Mouse (Mus musculus): Measurements from ENCODE around the gene Psmb11. TPM values are rescaled to one million over a fixed set of nuclear protein-coding genes. Genes with fewer than 3 reads are reported as not detected.

The Psmb11 gene
- polyA plus RNA-seq, 1 experiment from 2014 or later, result 0.04 TPM

- no peaks in the 10 kb centered on the region for H3K27me3 ChIP-seq (replicated peaks; ENCODE audit: insufficient read depth, low read length)
- DNase-seq (ENCODE audit: low spot score), result peak; percentile 54
- peaks cover 18% of the 10 kb centered on the region for H3K4me1 ChIP-seq (ENCODE audit: insufficient read depth, low read depth, low read length)
- H3K4me2 ChIP-seq (replicated peaks; ENCODE audit: low read depth, low read length), result peak overlapping the region; percentile 78
- peak overlapping the region; percentile 53 for H3K4me3 ChIP-seq (ENCODE audit: low read depth, low read length)
- 3% methylated on average over 78 of the region's 84 CpGs for WGBS
- no peak for TF ChIP-seq EP300 (IDR thresholded peaks at IDR 0.05)
- TF ChIP-seq CTCF (IDR thresholded peaks at IDR 0.05), result no peak
- peak overlapping the region; percentile 79 for H3K9ac ChIP-seq (replicated peaks; ENCODE audit: low read depth)
- ATAC-seq, result no peak
- peak overlapping the region; percentile 90 for H3K27ac ChIP-seq (ENCODE audit: low read length)
- H3K9me3 ChIP-seq (ENCODE audit: low read length), result no peaks in the 10 kb centered on the region
- no peaks in the 10 kb centered on the region for H3K36me3 ChIP-seq (ENCODE audit: insufficient read depth, low read length)
Observed at GRCm38 (mm10) chr14:54576241-54577088, 44.8 kb upstream of the Psmb11 start.

- Histone ChIP-seq H3K4me1 (ENCODE audit: insufficient read depth, low read depth, low read length) (peaks cover 18% of the 10 kb centered on the region), H3K36me3 (ENCODE audit: insufficient read depth, low read length) (no peaks in the 10 kb centered on the region), H3K4me2 (replicated peaks; ENCODE audit: low read depth, low read length) (peak within 1 kb of the TSS; percentile 78), H3K9ac (replicated peaks; ENCODE audit: low read depth) (peak within 1 kb of the TSS; percentile 79), H3K27me3 (replicated peaks; ENCODE audit: insufficient read depth, low read length) (no peaks in the 10 kb centered on the region), H3K4me3 (ENCODE audit: low read depth, low read length) (peak within 1 kb of the TSS; percentile 53), H3K27ac (ENCODE audit: low read length) (peak within 1 kb of the TSS; percentile 90), H3K9me3 (ENCODE audit: low read length) (no peaks in the 10 kb centered on the region)
- WGBS, result under 1% methylated on average over 65 of the region's 66 CpGs
- ATAC-seq, result peak; percentile 71
- DNase-seq (ENCODE audit: low spot score), result peak; percentile 95
- TF ChIP-seq EP300 (IDR thresholded peaks at IDR 0.05), result peak; percentile 68
- TF ChIP-seq CTCF (IDR thresholded peaks at IDR 0.05), result no peak
Observed at GRCm38 (mm10) chr14:54577089-54577982, 43.9 kb upstream of the Psmb11 start, which contains the start of gene Ajuba. TSS of gene Ajuba (minus strand) at chr14:54577558.

GRCm38 (mm10) chr14:54578063-54578462 lies 43.2 kb upstream of the Psmb11 start:
- Histone ChIP-seq H3K4me3 (ENCODE audit: low read depth, low read length) (peak overlapping the region; percentile 53), H3K36me3 (ENCODE audit: insufficient read depth, low read length) (no peaks in the 10 kb centered on the region), H3K4me1 (ENCODE audit: insufficient read depth, low read depth, low read length) (peaks cover 18% of the 10 kb centered on the region), H3K9me3 (ENCODE audit: low read length) (no peaks in the 10 kb centered on the region), H3K4me2 (replicated peaks; ENCODE audit: low read depth, low read length) (peak overlapping the region; percentile 78), H3K27me3 (replicated peaks; ENCODE audit: insufficient read depth, low read length) (no peaks in the 10 kb centered on the region), H3K9ac (replicated peaks; ENCODE audit: low read depth) (peak overlapping the region; percentile 79), H3K27ac (ENCODE audit: low read length) (peak overlapping the region; percentile 90)
- ATAC-seq (peak; percentile 47), DNase-seq (ENCODE audit: low spot score) (peak; percentile 92)
- WGBS, result under 1% methylated on average over 10 of the region's 10 CpGs
- TF ChIP-seq EP300 (IDR thresholded peaks at IDR 0.05) (no peak), CTCF (IDR thresholded peaks at IDR 0.05) (peak; percentile 81)

GRCm38 (mm10) chr14:54579638-54580037 lies 41.6 kb upstream of the Psmb11 start:
- peak; percentile 47 for DNase-seq (ENCODE audit: low spot score)
- H3K9me3 ChIP-seq (ENCODE audit: low read length), result no peaks in the 10 kb centered on the region
- no peak overlapping the region for H3K4me3 ChIP-seq (ENCODE audit: low read depth, low read length)
- H3K27ac ChIP-seq (ENCODE audit: low read length), result no peak overlapping the region
- no peak overlapping the region for H3K9ac ChIP-seq (replicated peaks; ENCODE audit: low read depth)
- WGBS, result 64% methylated on average over 7 of the region's 7 CpGs
- no peaks in the 10 kb centered on the region for H3K27me3 ChIP-seq (replicated peaks; ENCODE audit: insufficient read depth, low read length)
- no peak overlapping the region for H3K4me2 ChIP-seq (replicated peaks; ENCODE audit: low read depth, low read length)
- TF ChIP-seq CTCF (IDR thresholded peaks at IDR 0.05), result no peak
- no peak for TF ChIP-seq EP300 (IDR thresholded peaks at IDR 0.05)
- H3K4me1 ChIP-seq (ENCODE audit: insufficient read depth, low read depth, low read length), result peaks cover 4% of the 10 kb centered on the region
- no peaks in the 10 kb centered on the region for H3K36me3 ChIP-seq (ENCODE audit: insufficient read depth, low read length)
- no peak for ATAC-seq

GRCm38 (mm10) chr14:54582536-54582935 lies 38.7 kb upstream of the Psmb11 start:
- no peak overlapping the region for H3K9ac ChIP-seq (replicated peaks; ENCODE audit: low read depth)
- H3K4me2 ChIP-seq (replicated peaks; ENCODE audit: low read depth, low read length), result no peak overlapping the region
- WGBS, result 90% methylated on average over 9 of the region's 9 CpGs
- no peaks in the 10 kb centered on the region for H3K36me3 ChIP-seq (ENCODE audit: insufficient read depth, low read length)
- no peak for TF ChIP-seq CTCF (IDR thresholded peaks at IDR 0.05)
- TF ChIP-seq EP300 (IDR thresholded peaks at IDR 0.05), result no peak
- no peak for ATAC-seq
- no peak overlapping the region for H3K4me3 ChIP-seq (ENCODE audit: low read depth, low read length)
- no peak overlapping the region for H3K27ac ChIP-seq (ENCODE audit: low read length)
- DNase-seq (ENCODE audit: low spot score), result no peak
- H3K27me3 ChIP-seq (replicated peaks; ENCODE audit: insufficient read depth, low read length), result no peaks in the 10 kb centered on the region
- H3K9me3 ChIP-seq (ENCODE audit: low read length), result no peaks in the 10 kb centered on the region
- no peaks in the 10 kb centered on the region for H3K4me1 ChIP-seq (ENCODE audit: insufficient read depth, low read depth, low read length)

Measured in lung, postnatal 0 days (tissue).